Mouse (Mus musculus) intestine, postnatal 0 days (tissue): Measurements from ENCODE around the gene Tex14. TPM values are rescaled to one million over a fixed set of nuclear protein-coding genes. Genes with fewer than 3 reads are reported as not detected.
"Not testable (repeated sequence)": the region's sequence is repeated elsewhere in the genome, so short reads cannot be mapped to it uniquely, and the experiment has no call there.

Source experiments
- ATAC-seq: fragments of 200-750 bp; cut with Nextera tagmentation; 2 replicates; pipeline ENCODE4 v1.8.0; 2017; ENCODE audit warnings: mild to moderate bottlenecking, moderate TSS enrichment, moderate library complexity
- H3K27ac ChIP-seq: fragments of 300-500 bp; sonication (generic); 2 replicates; pipeline ENCODE4 v1.5.1; 2014; ENCODE audit warnings: mild to moderate bottlenecking, low read depth, low read length, moderate library complexity
- H3K27me3 ChIP-seq: fragments of 300-500 bp; sonication (generic); replicated peaks from 2 replicates; pipeline ENCODE4 v1.6.1; 2014; ENCODE audit warnings: low read length, mixed read lengths; ENCODE audit not compliant: control insufficient read depth, insufficient read depth
- H3K36me3 ChIP-seq: fragments of 300-500 bp; sonication (generic); 2 replicates; pipeline ENCODE4 v1.6.1; 2014; ENCODE audit warnings: mild to moderate bottlenecking, moderate library complexity; ENCODE audit not compliant: control insufficient read depth, insufficient read depth
- H3K4me1 ChIP-seq: fragments of 300-500 bp; sonication (generic); replicated peaks from 2 replicates; pipeline ENCODE4 v1.6.1; 2014; ENCODE audit warnings: antibody characterized with exemption, low read length, mixed read lengths; ENCODE audit not compliant: control insufficient read depth, insufficient read depth
- H3K4me2 ChIP-seq: fragments of 300-500 bp; sonication (generic); replicated peaks from 2 replicates; pipeline ENCODE4 v1.6.1; 2014; ENCODE audit warnings: low read depth, mild to moderate bottlenecking, moderate library complexity
- H3K4me3 ChIP-seq: fragments of 300-500 bp; sonication (generic); 2 replicates; pipeline ENCODE4 v1.5.1; 2014; ENCODE audit warnings: low read depth, low read length
- H3K9ac ChIP-seq: fragments of 300-500 bp; sonication (generic); 2 replicates; pipeline ENCODE4 v1.6.1; 2014; ENCODE audit warnings: mild to moderate bottlenecking, low read depth, low read length
- H3K9me3 ChIP-seq: fragments of 300-500 bp; sonication (generic); 2 replicates; pipeline ENCODE4 v1.6.1; 2016; ENCODE audit warnings: mixed run types; ENCODE audit not compliant: control insufficient read depth
- CTCF ChIP-seq: sonication (generic); IDR thresholded peaks from 2 replicates; pipeline ENCODE4 v1.5.1; 2016; ENCODE audit warnings: low read depth, mild to moderate bottlenecking, control low read depth, antibody characterized with exemption, moderate library complexity
- WGBS: fragments of 180-500 bp; shearing (Covaris S2); extraction: QIAGEN DNeasy Blood & Tissue Kit; methylation state at CpG from one replicate; pipeline ENCODE4 v1.1.7; 2014; 5-methylcytosine and 5-hydroxymethylcytosine counted together
- polyA plus RNA-seq: library from polyadenylated mRNA; unstranded; fragments of >200 nt; fragmentation: Nextera tagmentation; extraction: Ambion mirVana; gene quantifications from 2 replicates; pipeline ENCODE4 v1.2.1, GENCODE M21; 2015

The Tex14 gene
- polyA plus RNA-seq, 1 experiment from 2014 or later = 1.8 TPM

DNA sequence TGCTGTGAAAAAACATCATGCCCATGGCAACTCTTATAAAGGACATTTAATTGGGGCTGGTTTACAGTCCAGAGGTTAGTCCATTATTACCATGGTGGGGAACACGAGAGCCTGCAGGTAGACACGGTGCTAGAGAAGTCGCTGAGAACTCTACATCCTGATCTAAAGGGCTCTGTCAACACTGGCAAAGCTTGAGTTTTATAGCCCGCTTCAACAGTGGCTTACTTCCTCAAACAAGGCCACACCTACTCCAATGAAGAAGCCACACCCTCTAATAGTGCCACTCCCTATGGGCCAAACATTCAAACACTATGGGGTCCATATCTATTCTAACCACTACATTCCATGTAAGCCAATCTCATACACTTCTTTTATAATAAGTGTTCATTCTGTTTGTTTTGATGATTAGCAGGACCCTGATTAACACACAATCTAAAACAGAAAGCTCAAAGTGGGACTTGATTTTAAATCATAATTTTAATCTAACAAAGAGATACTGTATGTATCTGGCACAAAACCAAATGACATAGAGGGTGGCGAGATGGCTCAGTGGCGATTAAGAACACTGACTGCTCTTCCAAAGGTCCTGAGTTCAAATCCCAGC is 61.2 kb downstream of the Tex14 start:
- Histone ChIP-seq H3K27ac (0 out of 2 replicates have a peak overlapping the region, but pooled peaks have one; percentile 8), H3K9ac (no peak overlapping the region), H3K9me3 (no peaks in the 10 kb centered on the region), H3K4me2 (no peak overlapping the region), H3K4me3 (no peak overlapping the region), H3K4me1 (no peaks in the 10 kb centered on the region), H3K27me3 (no peaks in the 10 kb centered on the region), H3K36me3 (no peaks in the 10 kb centered on the region)
- peak; percentile 3; the same call in 1 of the 2 replicates for ATAC-seq
- TF ChIP-seq CTCF = no peak
- 50% methylated on average over 6 of the region's 6 CpGs for WGBS

DNA sequence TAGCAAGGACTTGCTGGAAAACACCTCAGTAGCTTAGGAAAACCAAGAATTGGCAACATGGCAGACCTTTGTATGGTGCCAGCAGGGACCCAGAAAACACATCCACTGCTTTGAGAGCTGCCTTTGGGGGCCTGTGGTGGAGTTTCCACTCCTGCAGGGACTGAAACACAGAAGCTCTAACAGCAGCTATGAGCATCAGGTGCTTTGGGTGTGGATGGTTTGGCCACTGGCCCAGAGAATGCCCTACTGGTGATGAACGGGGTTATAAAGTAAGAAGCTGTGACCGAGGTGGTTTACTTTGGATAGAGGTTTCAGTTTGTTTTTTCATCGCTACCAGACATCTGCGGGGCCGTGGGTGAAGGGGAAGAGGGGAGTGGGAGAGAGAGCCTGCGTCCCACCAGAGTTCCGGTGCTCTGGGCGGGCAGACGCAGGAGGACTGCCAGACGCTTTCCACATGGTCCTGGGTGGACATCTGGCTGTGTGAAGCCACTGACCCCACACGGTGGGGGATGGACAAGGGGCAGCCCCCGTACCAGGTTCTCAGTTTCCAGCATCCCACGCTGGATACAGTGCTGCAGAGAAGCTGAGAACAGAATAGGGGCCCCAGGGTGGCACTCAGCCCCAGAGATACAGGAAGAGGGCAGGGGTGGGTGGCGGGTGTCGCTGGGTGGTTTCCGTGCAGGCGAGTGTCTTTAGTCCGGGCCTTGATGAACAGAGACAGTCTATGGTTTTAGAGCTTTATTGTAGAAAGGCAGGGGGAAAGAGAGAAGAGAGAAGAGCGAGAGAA is 62.8 kb downstream of the Tex14 start:
- H3K9me3 ChIP-seq = no peaks in the 10 kb centered on the region
- WGBS = 20% methylated on average over 19 of the region's 19 CpGs
- H3K36me3 ChIP-seq = no peaks in the 10 kb centered on the region
- no peak overlapping the region for H3K4me3 ChIP-seq
- no peak overlapping the region for H3K27ac ChIP-seq
- ATAC-seq = no peak
- no peak overlapping the region for H3K9ac ChIP-seq
- no peak for TF ChIP-seq CTCF
- H3K4me1 ChIP-seq = no peaks in the 10 kb centered on the region
- no peaks in the 10 kb centered on the region for H3K27me3 ChIP-seq
- peak overlapping the region; percentile 30 for H3K4me2 ChIP-seq

DNA sequence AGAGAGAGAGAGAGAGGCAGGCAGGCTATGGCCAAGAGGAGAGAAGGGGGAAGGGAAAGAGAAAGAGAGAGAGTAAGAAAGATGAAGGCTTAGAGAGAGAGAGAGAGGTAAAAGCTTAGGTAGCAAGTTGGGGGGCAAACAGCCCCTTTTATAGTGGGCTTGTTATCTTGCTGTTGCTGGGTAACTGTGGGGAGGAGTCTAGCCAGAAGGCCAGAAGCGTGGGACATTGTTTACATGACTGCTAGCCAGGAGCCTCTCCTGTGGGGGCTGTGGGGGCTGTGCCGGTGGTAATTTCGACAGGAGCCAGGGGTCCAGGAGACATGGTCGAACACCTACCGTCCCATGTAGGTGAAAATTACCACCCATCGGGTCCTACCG is 63.4 kb downstream of the Tex14 start:
- no peak overlapping the region for H3K9ac ChIP-seq
- 20% methylated on average over 7 of the region's 7 CpGs for WGBS
- H3K27me3 ChIP-seq = no peaks in the 10 kb centered on the region
- H3K36me3 ChIP-seq = no peaks in the 10 kb centered on the region
- no peaks in the 10 kb centered on the region for H3K9me3 ChIP-seq
- no peaks in the 10 kb centered on the region for H3K4me1 ChIP-seq
- TF ChIP-seq CTCF = no peak
- no peak overlapping the region for H3K4me2 ChIP-seq
- no peak for ATAC-seq
- no peak overlapping the region for H3K27ac ChIP-seq
- H3K4me3 ChIP-seq = no peak overlapping the region

DNA sequence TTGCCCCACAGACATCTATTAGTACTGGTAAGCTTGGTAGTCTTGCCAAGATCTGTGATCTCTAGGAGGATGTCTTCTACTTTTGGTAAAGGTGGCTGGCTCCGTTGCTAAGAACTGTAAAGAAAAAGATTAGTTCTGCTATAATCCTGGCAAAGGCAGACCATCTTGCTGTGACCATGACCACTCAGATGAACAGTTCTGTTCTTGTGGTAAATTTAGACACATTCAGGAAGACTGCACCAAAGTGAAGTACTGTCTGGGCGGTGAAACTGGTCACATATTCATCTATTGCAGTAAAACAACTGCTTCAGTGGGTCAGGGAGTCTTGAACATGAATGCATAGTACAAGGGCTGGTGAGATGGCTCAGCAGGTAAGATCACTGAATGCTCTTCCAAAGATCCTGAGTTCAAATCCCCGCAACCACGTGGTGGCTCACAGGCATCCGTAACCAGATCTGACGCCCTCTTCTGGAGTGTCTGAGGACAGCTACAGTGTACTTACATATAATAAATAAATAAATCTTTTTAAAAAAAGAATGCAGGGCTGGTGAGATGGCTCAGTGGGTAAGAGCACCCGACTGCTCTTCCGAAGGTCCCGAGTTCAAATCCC is 63.9 kb downstream of the Tex14 start:
- TF ChIP-seq CTCF = no peak
- H3K4me1 ChIP-seq = no peaks in the 10 kb centered on the region
- no peaks in the 10 kb centered on the region for H3K36me3 ChIP-seq
- no peak overlapping the region for H3K27ac ChIP-seq
- no peak overlapping the region for H3K4me2 ChIP-seq
- no peak overlapping the region for H3K9ac ChIP-seq
- no peaks in the 10 kb centered on the region for H3K27me3 ChIP-seq
- no peak overlapping the region for H3K4me3 ChIP-seq
- 76% methylated on average over 9 of the region's 9 CpGs for WGBS
- no peaks in the 10 kb centered on the region for H3K9me3 ChIP-seq
- ATAC-seq = no peak

DNA sequence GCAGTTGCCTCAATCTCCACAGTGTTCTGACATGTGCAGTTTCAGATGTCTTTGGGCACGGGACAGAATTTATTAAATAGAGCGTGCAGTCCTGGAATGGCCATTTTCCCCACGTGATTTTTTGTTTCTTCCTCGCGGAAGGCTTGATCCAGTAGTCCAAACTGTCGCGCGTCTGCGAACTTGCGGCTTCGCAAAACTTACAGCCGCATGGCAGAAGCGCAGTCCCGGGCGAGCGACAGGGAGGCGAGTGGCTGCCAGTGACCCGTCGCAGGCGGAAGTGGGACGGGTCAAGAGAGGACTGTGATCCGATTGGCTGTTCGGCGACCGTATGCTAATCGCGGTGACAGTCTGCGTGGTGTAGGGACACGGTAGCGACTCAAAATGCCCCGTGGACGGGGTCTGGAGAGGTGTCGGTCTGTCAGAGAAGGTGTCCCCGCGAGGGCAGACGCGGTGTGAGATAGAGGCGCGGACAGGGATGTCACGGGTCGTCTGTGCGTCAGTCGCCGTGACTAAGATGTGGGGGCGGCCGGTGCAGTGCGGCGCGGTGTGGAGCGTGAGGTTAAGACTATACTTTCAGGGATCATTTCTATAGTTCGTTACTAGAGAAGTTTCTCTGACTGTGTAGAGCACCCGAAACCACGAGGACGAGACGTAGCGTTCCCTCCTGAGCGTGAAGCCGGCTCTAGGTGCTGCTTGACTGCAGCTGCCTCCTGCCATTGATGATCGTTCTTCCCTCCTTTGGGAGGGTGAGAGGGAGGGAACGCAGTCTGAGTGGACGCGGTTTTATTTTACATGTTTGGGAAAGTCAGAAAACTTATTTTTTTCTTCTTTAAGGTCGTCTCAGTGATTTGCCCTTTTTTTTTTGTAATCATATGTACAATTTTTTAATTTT is 66.2 kb downstream of the Tex14 start:
- not testable (repeated sequence) for H3K4me3 ChIP-seq, H3K9ac ChIP-seq, H3K27me3 ChIP-seq, H3K9me3 ChIP-seq, H3K36me3 ChIP-seq, H3K4me1 ChIP-seq, H3K27ac ChIP-seq
- peak; percentile 99 for ATAC-seq
- H3K4me2 ChIP-seq = peak overlapping the region; percentile 49
- WGBS = under 1% methylated on average over 25 of the region's 63 CpGs

DNA sequence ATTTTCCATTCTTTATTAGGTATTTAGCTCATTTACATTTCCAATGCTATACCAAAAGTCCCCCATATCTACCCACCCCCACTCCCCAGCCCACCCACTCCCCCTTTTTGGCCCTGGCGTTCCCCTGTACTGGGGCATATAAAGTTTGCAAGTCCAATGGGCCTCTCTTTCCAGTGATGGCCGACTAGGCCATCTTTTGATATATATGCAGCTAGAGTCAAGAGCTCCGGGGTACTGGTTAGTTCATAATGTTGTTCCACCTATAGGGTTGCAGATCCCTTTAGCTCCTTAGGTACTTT is 66.8 kb downstream of the Tex14 start:
- ATAC-seq = not testable (repeated sequence)

DNA sequence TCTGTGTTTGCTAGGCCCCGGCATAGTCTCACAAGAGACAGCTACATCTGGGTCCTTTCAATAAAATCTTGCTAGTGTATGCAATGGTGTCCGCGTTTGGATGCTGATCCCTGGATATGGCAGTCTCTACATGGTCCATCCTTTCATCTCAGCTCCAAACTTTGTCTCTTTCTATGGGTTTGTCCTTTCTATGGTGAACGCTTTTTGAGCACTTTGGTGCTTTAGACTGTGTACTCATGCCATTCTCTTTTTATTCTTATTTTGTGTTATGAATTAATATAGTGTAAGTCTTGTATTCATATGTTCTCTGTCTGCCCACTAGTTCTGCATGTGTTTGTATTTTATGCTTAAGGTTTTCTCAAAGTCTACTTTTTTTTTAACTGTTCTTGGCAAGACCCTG is 67.2 kb downstream of the Tex14 start:
- H3K36me3 ChIP-seq, H3K27ac ChIP-seq, H3K4me3 ChIP-seq, H3K9ac ChIP-seq, ATAC-seq, H3K9me3 ChIP-seq, H3K27me3 ChIP-seq, H3K4me1 ChIP-seq, H3K4me2 ChIP-seq: not testable (repeated sequence)
- WGBS = 33% methylated on average over 3 of the region's 4 CpGs

More for the DNA sequence above, 66.8 kb downstream of the Tex14 start:
- not testable (repeated sequence) for H3K4me2 ChIP-seq, H3K9ac ChIP-seq, H3K9me3 ChIP-seq, H3K4me3 ChIP-seq, H3K36me3 ChIP-seq, H3K27ac ChIP-seq, H3K27me3 ChIP-seq, H3K4me1 ChIP-seq
- 0% methylated on average over 1 of the region's 3 CpGs for WGBS

DNA sequence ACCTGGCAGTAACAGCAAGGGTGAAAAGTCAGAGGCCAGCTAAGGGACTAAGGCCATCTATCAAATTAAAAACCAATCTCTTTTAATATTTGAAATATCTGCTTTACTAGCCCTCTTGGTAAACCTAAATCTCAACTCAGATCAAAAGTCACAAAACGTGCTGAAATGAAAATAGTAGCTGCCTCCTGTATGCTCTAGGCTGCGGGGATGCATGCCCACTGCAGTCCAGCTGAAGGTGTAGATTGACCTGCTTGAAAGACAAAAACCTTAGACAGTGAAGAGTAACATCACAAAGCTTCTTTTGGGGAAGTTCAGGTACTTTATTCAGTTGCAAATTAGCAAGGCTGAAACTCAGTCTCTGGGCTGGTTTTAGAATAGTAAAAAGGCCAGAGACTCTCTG is 74.3 kb downstream of the Tex14 start:
- ATAC-seq, H3K36me3 ChIP-seq, H3K4me1 ChIP-seq, H3K4me2 ChIP-seq, H3K4me3 ChIP-seq, H3K9me3 ChIP-seq, H3K27me3 ChIP-seq, H3K9ac ChIP-seq, H3K27ac ChIP-seq: not testable (repeated sequence)
- 79% methylated on average over 2 of the region's 2 CpGs for WGBS
